Mouse (Mus musculus): ENCODE results near the gene Sec16b. TPM values are rescaled to one million over a fixed set of nuclear protein-coding genes. Genes with fewer than 3 reads are reported as not detected.

Sec16b gene
- polyA plus RNA-seq, 1 experiment from 2014 or later, result 1.5 TPM

DNA sequence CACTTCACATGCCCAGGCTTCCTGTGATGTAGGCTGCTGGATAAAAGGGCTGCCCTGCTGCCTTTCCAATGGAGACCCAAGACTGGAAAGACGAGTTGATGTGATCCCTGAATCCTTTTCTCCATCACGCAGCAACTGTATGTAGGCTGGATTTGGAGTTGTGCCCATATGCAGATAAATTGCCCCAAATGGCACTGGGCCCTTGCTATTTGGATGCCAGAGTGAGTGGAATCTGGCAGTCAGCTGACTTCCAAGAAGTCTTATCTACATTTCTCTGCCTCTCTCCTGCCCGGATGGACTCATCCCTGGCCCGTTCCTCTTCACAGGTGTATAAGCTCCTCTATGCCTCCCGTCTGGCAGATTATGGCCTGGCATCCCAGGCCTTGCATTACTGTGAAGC is 49.9 kb downstream of the Sec16b start:
- Histone ChIP-seq H3K27me3 (ENCODE audit: control insufficient read depth, insufficient read depth, low read length) (0 out of 2 replicates have a peak, but pooled peaks cover 2% of the 10 kb centered on the region), H3K4me2 (replicated peaks; ENCODE audit: low read depth, low read length) (no peak overlapping the region), H3K27ac (ENCODE audit: low read depth, low read length) (no peak overlapping the region), H3K9me3 (ENCODE audit: control insufficient read depth, low read length) (no peaks in the 10 kb centered on the region), H3K4me3 (ENCODE audit: low read depth, low read length) (no peak overlapping the region), H3K9ac (ENCODE audit: low read depth, low read length) (no peak overlapping the region), H3K36me3 (ENCODE audit: control insufficient read depth, insufficient read depth, low read length) (no peaks in the 10 kb centered on the region), H3K4me1 (replicated peaks; ENCODE audit: control insufficient read depth, insufficient read depth, low read length) (peaks cover 4% of the 10 kb centered on the region; the same call in 1 of the 2 replicates)
- no peak for DNase-seq (ENCODE audit: low spot score)
- ATAC-seq (ENCODE audit: low FRiP score), result no peak
- WGBS, result 93% methylated on average over 5 of the region's 5 CpGs

DNA sequence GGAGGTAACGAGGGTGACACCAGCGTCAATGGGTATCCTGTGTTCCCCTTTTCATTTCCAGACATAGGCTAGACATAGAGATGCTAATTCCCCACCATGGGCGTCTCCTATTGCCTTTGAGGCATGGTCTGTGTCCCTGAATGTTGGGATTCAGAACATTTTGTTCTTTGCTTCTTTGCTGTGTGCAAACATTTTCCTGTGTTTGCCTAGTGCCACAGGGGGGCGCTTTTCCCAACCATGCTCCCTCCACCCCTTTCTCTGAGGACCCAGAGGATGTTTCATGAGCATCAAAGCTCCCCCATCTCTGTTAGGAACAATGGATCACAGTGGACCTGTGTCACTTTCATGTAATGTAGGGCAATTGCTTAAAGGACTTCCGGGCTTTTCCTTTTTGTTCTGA is 51.6 kb downstream of the Sec16b start:
- H3K27ac ChIP-seq (ENCODE audit: low read depth, low read length), result no peak overlapping the region
- 0 out of 2 replicates have a peak, but pooled peaks cover 2% of the 10 kb centered on the region for H3K27me3 ChIP-seq (ENCODE audit: control insufficient read depth, insufficient read depth, low read length)
- no peaks in the 10 kb centered on the region for H3K36me3 ChIP-seq (ENCODE audit: control insufficient read depth, insufficient read depth, low read length)
- H3K9ac ChIP-seq (ENCODE audit: low read depth, low read length), result no peak overlapping the region
- no peak overlapping the region for H3K4me3 ChIP-seq (ENCODE audit: low read depth, low read length)
- DNase-seq (ENCODE audit: low spot score) (no peak), ATAC-seq (ENCODE audit: low FRiP score) (no peak)
- 54% methylated on average over 5 of the region's 5 CpGs for WGBS
- H3K4me2 ChIP-seq (replicated peaks; ENCODE audit: low read depth, low read length), result no peak overlapping the region
- peaks cover 4% of the 10 kb centered on the region; the same call in 1 of the 2 replicates for H3K4me1 ChIP-seq (replicated peaks; ENCODE audit: control insufficient read depth, insufficient read depth, low read length)
- no peaks in the 10 kb centered on the region for H3K9me3 ChIP-seq (ENCODE audit: control insufficient read depth, low read length)

DNA sequence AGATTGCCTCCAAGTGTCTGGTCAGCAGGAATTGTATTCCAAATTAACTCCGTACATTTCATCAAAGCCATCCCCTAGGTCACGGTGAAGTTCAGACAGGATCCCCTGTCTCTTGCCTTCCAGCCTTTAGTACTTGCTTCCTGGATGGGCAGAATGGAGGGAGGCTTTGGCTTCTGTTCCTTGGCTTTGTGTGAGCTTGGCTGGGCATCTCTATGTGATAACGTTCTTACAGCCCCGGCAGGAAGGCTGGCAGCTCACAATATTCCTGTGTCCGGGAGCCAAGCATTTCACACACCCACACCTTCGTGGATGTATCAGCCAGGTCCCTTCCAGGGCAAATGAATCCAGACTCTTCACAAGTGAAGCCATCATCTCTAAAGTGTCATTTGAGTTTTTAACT is 53.5 kb downstream of the Sec16b start:
- no peaks in the 10 kb centered on the region for H3K27me3 ChIP-seq (ENCODE audit: control insufficient read depth, insufficient read depth, low read length)

DNA sequence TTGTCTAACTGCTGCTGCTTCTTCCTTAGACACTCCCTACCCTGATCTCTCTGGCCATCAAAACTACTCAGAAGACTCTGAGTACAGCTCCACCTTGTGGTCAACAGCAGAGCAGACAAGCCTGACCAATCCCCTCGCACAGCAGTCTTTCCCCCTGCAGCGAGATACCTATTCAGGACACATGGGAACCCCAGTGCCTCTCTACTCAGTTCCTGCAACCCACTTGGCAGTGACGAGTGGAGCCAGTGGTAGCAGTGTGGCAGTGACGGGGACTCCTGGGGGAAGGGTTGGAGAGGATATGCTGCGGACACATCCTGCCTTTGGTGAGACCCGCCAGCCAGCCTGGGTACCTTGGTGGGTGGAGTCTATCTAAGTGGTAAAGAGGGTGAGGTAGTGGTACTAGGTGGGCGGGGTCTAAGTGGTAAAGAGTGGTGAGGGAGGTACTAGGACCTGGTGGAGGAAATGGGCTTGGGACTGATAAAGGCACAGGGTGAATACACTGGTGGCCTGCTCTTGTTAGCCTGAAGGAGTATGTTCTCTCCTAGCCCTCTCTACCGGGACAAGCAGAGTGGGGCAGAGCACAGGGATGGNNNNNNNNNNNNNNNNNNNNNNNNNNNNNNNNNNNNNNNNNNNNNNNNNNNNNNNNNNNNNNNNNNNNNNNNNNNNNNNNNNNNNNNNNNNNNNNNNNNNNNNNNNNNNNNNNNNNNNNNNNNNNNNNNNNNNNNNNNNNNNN is 54.3 kb downstream of the Sec16b start:
- no peak overlapping the region for H3K4me3 ChIP-seq (ENCODE audit: low read depth, low read length)

More for the DNA sequence above, 53.5 kb downstream of the Sec16b start:
- DNase-seq (ENCODE audit: low spot score), result no peak
- no peak overlapping the region for H3K27ac ChIP-seq (ENCODE audit: low read depth, low read length)
- H3K9ac ChIP-seq (ENCODE audit: low read depth, low read length), result no peak overlapping the region
- WGBS, result 83% methylated on average over 6 of the region's 6 CpGs
- peaks cover 4% of the 10 kb centered on the region; the same call in 1 of the 2 replicates for H3K4me1 ChIP-seq (replicated peaks; ENCODE audit: control insufficient read depth, insufficient read depth, low read length)
- no peaks in the 10 kb centered on the region for H3K36me3 ChIP-seq (ENCODE audit: control insufficient read depth, insufficient read depth, low read length)
- H3K4me2 ChIP-seq (replicated peaks; ENCODE audit: low read depth, low read length), result no peak overlapping the region
- H3K9me3 ChIP-seq (ENCODE audit: control insufficient read depth, low read length), result no peaks in the 10 kb centered on the region
- no peak for ATAC-seq (ENCODE audit: low FRiP score)
- no peak overlapping the region for H3K4me3 ChIP-seq (ENCODE audit: low read depth, low read length)

DNA sequence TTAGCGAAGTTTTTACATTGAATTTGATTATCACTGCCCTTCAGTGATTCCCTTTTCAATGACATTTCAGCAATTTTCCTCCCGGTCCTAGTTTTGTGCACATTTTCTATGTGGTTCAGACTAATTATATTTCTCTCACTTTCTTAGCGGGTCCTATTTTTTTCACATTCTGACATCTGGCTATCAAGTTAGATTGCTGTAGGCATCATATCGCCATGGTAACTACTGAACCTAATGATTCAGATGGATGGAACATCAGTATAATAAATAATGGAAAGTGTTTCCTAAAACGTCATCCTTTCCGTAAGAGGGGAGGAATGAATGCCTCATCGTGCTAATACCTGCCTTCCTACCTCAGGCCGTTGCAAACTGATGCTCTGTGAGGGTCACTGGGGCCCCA is 61.3 kb downstream of the Sec16b start:
- WGBS, result 87% methylated on average over 8 of the region's 8 CpGs
- ATAC-seq (ENCODE audit: low FRiP score) (no peak), DNase-seq (ENCODE audit: low spot score) (no peak)
- Histone ChIP-seq H3K4me3 (ENCODE audit: low read depth, low read length) (no peak overlapping the region), H3K4me2 (replicated peaks; ENCODE audit: low read depth, low read length) (no peak overlapping the region), H3K9ac (ENCODE audit: low read depth, low read length) (no peak overlapping the region), H3K27ac (ENCODE audit: low read depth, low read length) (no peak overlapping the region), H3K36me3 (ENCODE audit: control insufficient read depth, insufficient read depth, low read length) (no peaks in the 10 kb centered on the region), H3K4me1 (replicated peaks; ENCODE audit: control insufficient read depth, insufficient read depth, low read length) (no peaks in the 10 kb centered on the region), H3K27me3 (ENCODE audit: control insufficient read depth, insufficient read depth, low read length) (no peaks in the 10 kb centered on the region), H3K9me3 (ENCODE audit: control insufficient read depth, low read length) (no peaks in the 10 kb centered on the region)

More for the DNA sequence above, 54.3 kb downstream of the Sec16b start:
- ATAC-seq (ENCODE audit: low FRiP score), result peak; percentile 68
- 17% methylated on average over 8 of the region's 8 CpGs for WGBS
- H3K9me3 ChIP-seq (ENCODE audit: control insufficient read depth, low read length), result no peaks in the 10 kb centered on the region
- DNase-seq (ENCODE audit: low spot score), result peak; percentile 65
- no peaks in the 10 kb centered on the region for H3K27me3 ChIP-seq (ENCODE audit: control insufficient read depth, insufficient read depth, low read length)
- H3K9ac ChIP-seq (ENCODE audit: low read depth, low read length), result no peak overlapping the region
- H3K4me1 ChIP-seq (replicated peaks; ENCODE audit: control insufficient read depth, insufficient read depth, low read length), result no peaks in the 10 kb centered on the region
- no peaks in the 10 kb centered on the region for H3K36me3 ChIP-seq (ENCODE audit: control insufficient read depth, insufficient read depth, low read length)
- H3K4me2 ChIP-seq (replicated peaks; ENCODE audit: low read depth, low read length), result no peak overlapping the region
- H3K27ac ChIP-seq (ENCODE audit: low read depth, low read length), result no peak overlapping the region

DNA sequence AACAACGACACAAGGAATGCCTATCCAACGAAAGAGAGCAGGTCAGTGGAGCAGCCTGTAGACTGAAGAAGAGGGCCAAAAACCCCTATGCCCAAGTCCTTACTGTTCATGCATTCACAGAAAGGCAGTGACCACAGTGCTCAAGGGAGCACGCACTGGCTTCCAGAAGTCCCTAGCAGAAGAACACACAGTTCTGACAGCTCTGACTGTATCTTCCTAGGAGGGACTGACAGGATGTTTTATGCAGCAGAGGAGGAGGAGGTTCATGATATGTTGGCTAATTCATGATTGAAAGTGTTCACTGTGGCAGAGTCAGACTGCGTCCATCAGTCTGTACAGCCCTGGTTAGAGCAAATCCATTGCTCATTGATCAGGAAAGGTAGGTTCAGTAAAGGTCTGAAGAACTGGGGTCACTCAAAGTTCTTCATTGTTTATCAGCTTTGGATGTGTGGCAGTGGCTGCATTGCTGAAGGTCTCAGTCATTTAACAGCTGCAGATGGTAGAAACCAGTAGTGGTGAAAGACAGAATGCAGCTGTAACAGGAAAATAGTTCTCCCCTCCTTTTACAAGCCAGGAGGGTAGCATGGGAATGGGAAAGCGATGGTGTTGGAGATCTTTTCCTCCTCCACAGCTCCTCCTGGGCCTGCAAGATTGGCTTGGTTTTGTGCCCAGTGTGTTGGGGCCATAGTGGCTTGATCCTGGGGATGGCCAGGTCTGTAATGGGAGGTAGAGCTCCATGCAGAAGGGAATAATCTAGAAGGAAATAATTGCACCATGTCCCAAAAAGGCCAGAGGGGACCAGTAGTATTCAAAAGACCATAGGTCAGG is 62.9 kb downstream of the Sec16b start:
- H3K4me2 ChIP-seq (replicated peaks; ENCODE audit: low read depth, low read length), result no peak overlapping the region
- H3K27me3 ChIP-seq (ENCODE audit: control insufficient read depth, insufficient read depth, low read length), result no peaks in the 10 kb centered on the region
- ATAC-seq (ENCODE audit: low FRiP score) (no peak), DNase-seq (ENCODE audit: low spot score) (no peak)
- H3K4me1 ChIP-seq (replicated peaks; ENCODE audit: control insufficient read depth, insufficient read depth, low read length), result no peaks in the 10 kb centered on the region
- H3K9me3 ChIP-seq (ENCODE audit: control insufficient read depth, low read length), result no peaks in the 10 kb centered on the region
- no peak overlapping the region for H3K9ac ChIP-seq (ENCODE audit: low read depth, low read length)
- H3K27ac ChIP-seq (ENCODE audit: low read depth, low read length), result no peak overlapping the region
- no peak overlapping the region for H3K4me3 ChIP-seq (ENCODE audit: low read depth, low read length)
- WGBS, result 87% methylated on average over 5 of the region's 5 CpGs
- no peaks in the 10 kb centered on the region for H3K36me3 ChIP-seq (ENCODE audit: control insufficient read depth, insufficient read depth, low read length)

DNA sequence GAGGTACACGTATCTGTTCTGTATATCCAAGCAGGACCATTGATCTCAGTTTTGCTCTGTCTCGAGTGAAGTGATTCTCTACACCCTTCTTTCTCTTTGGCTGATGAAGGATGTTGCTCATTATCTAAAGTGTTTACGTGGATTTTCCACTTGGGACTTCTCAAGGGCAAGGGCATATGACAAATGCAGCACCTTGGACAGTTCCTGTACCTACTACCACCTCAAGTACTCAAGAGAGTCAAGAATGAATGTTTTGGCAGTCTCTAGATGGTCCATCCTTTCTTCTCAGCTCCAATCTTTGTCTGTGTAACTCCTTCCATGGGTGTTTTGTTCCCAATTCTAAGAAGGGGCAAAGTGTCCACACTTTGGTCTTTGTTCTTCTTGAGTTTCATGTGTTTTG is 68.8 kb downstream of the Sec16b start:
- WGBS, result 86% methylated on average over 3 of the region's 3 CpGs

DNA sequence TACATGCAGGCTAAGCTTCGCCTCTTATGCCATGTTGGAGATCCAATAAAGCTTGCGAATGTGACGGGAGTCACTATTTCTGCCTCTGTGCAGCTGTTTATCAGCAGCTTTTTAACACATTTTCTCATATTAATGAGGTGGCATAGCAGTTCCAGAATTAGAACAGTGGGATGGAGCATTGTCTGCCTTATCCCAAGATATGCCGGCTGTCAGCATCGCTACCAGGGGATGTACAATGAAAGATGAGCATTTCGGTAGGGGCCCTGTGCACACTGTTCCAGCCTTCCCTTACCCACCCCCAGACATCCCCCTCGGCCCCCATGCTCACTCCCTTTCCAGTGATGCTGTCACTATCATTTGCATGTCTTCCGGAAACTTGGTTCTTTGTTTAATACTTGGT is 71.8 kb downstream of the Sec16b start:
- Histone ChIP-seq H3K4me2 (replicated peaks; ENCODE audit: low read depth, low read length) (no peak overlapping the region), H3K36me3 (ENCODE audit: control insufficient read depth, insufficient read depth, low read length) (no peaks in the 10 kb centered on the region), H3K27ac (ENCODE audit: low read depth, low read length) (no peak overlapping the region), H3K4me3 (ENCODE audit: low read depth, low read length) (no peak overlapping the region), H3K4me1 (replicated peaks; ENCODE audit: control insufficient read depth, insufficient read depth, low read length) (no peaks in the 10 kb centered on the region), H3K27me3 (ENCODE audit: control insufficient read depth, insufficient read depth, low read length) (no peaks in the 10 kb centered on the region), H3K9ac (ENCODE audit: low read depth, low read length) (no peak overlapping the region), H3K9me3 (ENCODE audit: control insufficient read depth, low read length) (no peaks in the 10 kb centered on the region)
- whole genome bisulfite sequencing, result 92% methylated on average over 8 of the region's 8 CpGs
- ATAC-seq (ENCODE audit: low FRiP score), result no peak
- no peak for DNase-seq (ENCODE audit: low spot score)

More for the DNA sequence above, 68.8 kb downstream of the Sec16b start:
- Histone ChIP-seq H3K27me3 (ENCODE audit: control insufficient read depth, insufficient read depth, low read length) (no peaks in the 10 kb centered on the region), H3K4me2 (replicated peaks; ENCODE audit: low read depth, low read length) (no peak overlapping the region), H3K9ac (ENCODE audit: low read depth, low read length) (no peak overlapping the region), H3K36me3 (ENCODE audit: control insufficient read depth, insufficient read depth, low read length) (no peaks in the 10 kb centered on the region), H3K4me1 (replicated peaks; ENCODE audit: control insufficient read depth, insufficient read depth, low read length) (no peaks in the 10 kb centered on the region), H3K9me3 (ENCODE audit: control insufficient read depth, low read length) (no peaks in the 10 kb centered on the region), H3K4me3 (ENCODE audit: low read depth, low read length) (no peak overlapping the region), H3K27ac (ENCODE audit: low read depth, low read length) (no peak overlapping the region)
- no peak for DNase-seq (ENCODE audit: low spot score)
- ATAC-seq (ENCODE audit: low FRiP score), result no peak

All from hindbrain, embryonic 11.5 days (tissue).